18 mouse cellular contexts compared by ENCODE assay signal in genomic region chr5:125574886-125575285, GRCm38 (mm10). TPM values are rescaled to one million over a fixed set of nuclear protein-coding genes. Genes with fewer than 3 reads are reported as not detected.
DNase-seq lines count a peak whose midpoint lies in the region; ATAC-seq and TF ChIP-seq lines count a peak whose summit lies in the region.
"Had no signal": no experiment of that assay in that cellular context is flagged by ENCODE, and none has a peak within 500 bp of the region (broad histone marks: within the 10 kb centered on the region; RNA-seq: fewer than 3 reads in every experiment).

No protein-coding gene starts in this region.

- H3K4me1 ChIP-seq in E14TG2a.4 (replicated peaks; ENCODE audit: low read depth, low read length), result peaks cover 73% of the 10 kb centered on the region
- peaks cover 4% of the 10 kb centered on the region; the same call in 1 of the 2 replicates for H3K4me1 ChIP-seq in forebrain, postnatal 0 days (ENCODE audit: insufficient read depth)
- H3K4me1 ChIP-seq: heart, embryonic 10.5 days had no signal

- peak overlapping the region; percentile 14 for H3K4me3 ChIP-seq in E14TG2a.4 (replicated peaks; ENCODE audit: low read length)
- H3K4me3 ChIP-seq in forebrain, postnatal 0 days (ENCODE audit: low read depth, low read length), result no peak overlapping the region
- H3K4me3 ChIP-seq: heart, embryonic 10.5 days; myocyte had no signal

- H3K27me3 ChIP-seq in E14TG2a.4 (ENCODE audit: insufficient read depth, low read length), result no peaks in the 10 kb centered on the region
- no peaks in the 10 kb centered on the region for H3K27me3 ChIP-seq in forebrain, postnatal 0 days (ENCODE audit: insufficient read depth, low read length)

- 8% methylated on average over 8 of the region's 8 CpGs for WGBS in forebrain, postnatal 0 days

- H3K9me3 ChIP-seq in E14TG2a.4 (ENCODE audit: low read length), result no peaks in the 10 kb centered on the region
- H3K9me3 ChIP-seq in forebrain, postnatal 0 days (ENCODE audit: low read length), result no peaks in the 10 kb centered on the region
- H3K9me3 ChIP-seq: heart, embryonic 10.5 days had no signal

- peak; percentile 22; the same call in 1 of the 2 replicates for ATAC-seq in frontal cortex, adult (ENCODE audit: low TSS enrichment)
- no peak for ATAC-seq in forebrain, postnatal 0 days

- TF ChIP-seq CTCF in E14TG2a.4 (conservative IDR thresholded peaks at IDR 0.05; ENCODE audit: low read length), result no peak
- TF ChIP-seq CTCF in forebrain, postnatal 0 days (IDR thresholded peaks at IDR 0.05; ENCODE audit: low read depth), result no peak

- H3K4me2 ChIP-seq in forebrain, postnatal 0 days (ENCODE audit: low read depth), result no peak overlapping the region

- H3K9ac ChIP-seq in forebrain, postnatal 0 days, result no peak overlapping the region

- no peak overlapping the region for H3K27ac ChIP-seq in forebrain, postnatal 0 days (ENCODE audit: low read depth, low read length)
- H3K27ac ChIP-seq: heart, embryonic 10.5 days had no signal

- H3K36me3 ChIP-seq in E14TG2a.4 (ENCODE audit: insufficient read depth, low read length), result no peaks in the 10 kb centered on the region
- no peaks in the 10 kb centered on the region; the same call in 1 of the 2 replicates for H3K36me3 ChIP-seq in forebrain, postnatal 0 days (ENCODE audit: insufficient read depth)
- H3K36me3 ChIP-seq: heart, embryonic 10.5 days had no signal

- DNase-seq in frontal cortex, postnatal 36 days (ENCODE audit: low spot score in 2 of 2), result no peak
- peak; percentile 33 for DNase-seq in embryo, embryonic 10.5 days (ENCODE audit: low spot score)
- peak; percentile 14 for DNase-seq in forebrain, postnatal 0 days
- DNase-seq in left cerebral cortex, adult 11 months (ENCODE audit: low spot score), result no peak
- DNase-seq in cerebellum, postnatal 36 days, result no peak
- DNase-seq in c-Kit-positive CD71-positive TER-119-positive erythroid progenitor cells, embryonic 14.5 days (ENCODE audit: low spot score), result no peak
- DNase-seq: adrenal gland, postnatal 14 days; gastrocnemius, postnatal 10 days; heart, postnatal 36 days; kidney, adult 11 months; kidney, postnatal 25 days; layer of hippocampus, postnatal 36 days; lung, adult 2 months; thymus, postnatal 36 days had no signal

RNA-seq across cellular contexts. Expression of gene Tmem132b, which starts 43.3 kb away (rescaled TPM):
- 32.2 and 48.9 TPM in 2 replicates for total RNA-seq in forebrain, postnatal 0 days (2014; rRNA removed)
- polyA plus RNA-seq in forebrain, postnatal 0 days (2015; fragmentation: Nextera tagmentation; extraction: Ambion mirVana), result 5.1 and 7.8 TPM in 2 replicates
- total RNA-seq: heart, postnatal 36 days had no signal
- polyA plus RNA-seq: heart, embryonic 10.5 days had no signal

Comparison
In these comparisons a context has a peak if more than half of its experiments do, and no peak if none do; other contexts are left out.
1. DNase-seq: peak in embryo, embryonic 10.5 days (single experiment) and forebrain, postnatal 0 days (single experiment); none in frontal cortex, postnatal 36 days (0 of 2), left cerebral cortex, adult 11 months (single experiment), cerebellum, postnatal 36 days (0 of 2) and c-Kit-positive CD71-positive TER-119-positive erythroid progenitor cells, embryonic 14.5 days (single experiment).